Mouse (Mus musculus) regulatory T cell (primary cell): ENCODE measurements around the gene Spata4.
"Not testable (repeated sequence)": the region's sequence is repeated elsewhere in the genome, so short reads cannot be mapped to it uniquely, and the experiment has no call there.

ENCODE experiments used
- in situ Hi-C: fragments of 300-600 bp; cut with MboI, MseI; formaldehyde crosslinking; loops from one replicate; pipeline ENCODE4 v1.15.1; 2025; ENCODE audit warnings: high pct_unique_total_duplicates

Gene Spata4

DNA sequence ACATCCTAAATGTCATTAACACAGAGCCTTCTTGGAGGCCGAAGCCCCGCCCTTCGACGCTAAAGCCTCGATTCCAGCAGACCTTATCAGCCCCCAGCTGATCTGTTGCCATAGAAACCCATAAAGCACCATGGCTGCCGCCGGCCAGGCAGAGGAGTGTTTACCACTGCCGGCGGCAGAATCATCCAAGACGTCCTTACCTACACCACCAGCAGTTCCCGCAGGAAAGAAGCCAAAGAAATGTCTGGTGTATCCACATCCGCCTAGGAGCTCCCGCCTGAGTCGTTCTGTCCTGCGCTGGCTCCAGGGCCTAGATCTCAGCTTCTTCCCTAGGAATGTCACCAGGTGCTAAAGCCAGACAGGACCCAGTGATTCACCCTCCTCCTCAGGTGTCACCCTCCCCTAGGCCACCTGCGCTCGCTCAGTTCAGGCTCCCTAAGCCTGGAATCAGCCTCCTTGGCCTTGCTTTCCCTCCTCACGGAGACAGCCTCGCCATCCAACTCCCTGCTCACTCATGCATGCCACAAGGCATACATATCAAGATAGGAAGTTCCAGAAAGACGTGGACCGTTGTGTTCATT, at the start of gene Spata4:
Gene Spata4 (plus strand): TSS at position 111 of the 581 bp plus-strand sequence.
- in situ Hi-C loops: no loop called here

DNA sequence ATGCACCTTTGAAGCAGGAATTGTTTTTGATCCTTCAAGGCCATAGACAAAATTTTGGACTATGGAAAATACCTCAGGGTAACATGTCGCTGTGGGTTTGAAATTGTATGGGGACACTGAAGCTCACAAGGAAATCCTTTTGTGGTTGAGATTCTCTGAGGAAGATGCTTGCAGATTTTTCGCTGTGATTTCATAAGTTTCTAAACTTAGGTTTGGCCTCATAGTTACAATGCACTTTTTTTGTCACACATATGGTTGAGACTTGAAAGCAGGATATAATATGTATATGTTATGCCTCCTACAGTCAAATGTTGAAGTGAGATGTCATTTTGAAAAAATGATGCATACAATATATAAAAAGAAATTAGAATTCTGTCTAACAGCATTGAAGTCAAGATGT, 45.7 kb upstream of the Spata4 start:
- in situ Hi-C loops: no loop called here

DNA sequence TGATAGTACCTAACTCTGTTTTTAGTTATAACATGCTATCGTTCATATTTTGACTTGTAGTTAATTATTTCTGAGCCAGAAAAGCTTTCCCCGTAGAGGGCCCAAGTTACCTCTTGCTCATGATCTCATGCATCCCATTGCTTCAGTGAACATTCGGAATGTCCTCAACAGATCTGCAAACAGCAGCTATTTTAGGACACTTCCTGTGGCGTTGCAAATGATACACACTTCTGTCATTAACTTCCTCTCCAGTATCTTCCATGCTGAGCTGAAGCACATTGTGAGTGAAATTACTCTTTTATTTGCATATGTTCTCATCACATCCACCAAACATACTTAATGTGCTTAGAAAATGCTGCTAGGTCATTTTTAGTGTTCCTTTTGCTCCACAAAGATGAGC, 38.4 kb upstream of the Spata4 start:
- in situ Hi-C loops: no loop called here

DNA sequence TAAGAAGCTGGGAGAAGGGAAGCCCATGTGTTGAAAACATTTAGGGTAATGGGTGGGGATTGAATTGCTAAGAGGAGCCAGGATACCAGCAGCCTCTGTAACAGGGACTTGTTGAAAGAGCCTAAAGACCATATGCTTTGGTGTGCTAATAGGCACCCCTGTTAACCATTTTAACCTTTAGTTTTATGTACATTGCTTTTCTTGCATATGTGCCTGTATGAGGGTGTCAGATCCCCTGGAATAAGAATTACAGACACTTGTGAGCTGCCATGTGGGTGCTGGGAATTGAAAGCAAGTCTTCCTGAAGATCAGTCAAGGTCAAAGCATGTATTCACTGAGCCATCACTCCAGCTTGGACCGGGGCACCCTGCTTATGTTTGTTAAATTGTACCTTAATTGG, 35.4 kb upstream of the Spata4 start:
- in situ Hi-C loops: no loop called here

DNA sequence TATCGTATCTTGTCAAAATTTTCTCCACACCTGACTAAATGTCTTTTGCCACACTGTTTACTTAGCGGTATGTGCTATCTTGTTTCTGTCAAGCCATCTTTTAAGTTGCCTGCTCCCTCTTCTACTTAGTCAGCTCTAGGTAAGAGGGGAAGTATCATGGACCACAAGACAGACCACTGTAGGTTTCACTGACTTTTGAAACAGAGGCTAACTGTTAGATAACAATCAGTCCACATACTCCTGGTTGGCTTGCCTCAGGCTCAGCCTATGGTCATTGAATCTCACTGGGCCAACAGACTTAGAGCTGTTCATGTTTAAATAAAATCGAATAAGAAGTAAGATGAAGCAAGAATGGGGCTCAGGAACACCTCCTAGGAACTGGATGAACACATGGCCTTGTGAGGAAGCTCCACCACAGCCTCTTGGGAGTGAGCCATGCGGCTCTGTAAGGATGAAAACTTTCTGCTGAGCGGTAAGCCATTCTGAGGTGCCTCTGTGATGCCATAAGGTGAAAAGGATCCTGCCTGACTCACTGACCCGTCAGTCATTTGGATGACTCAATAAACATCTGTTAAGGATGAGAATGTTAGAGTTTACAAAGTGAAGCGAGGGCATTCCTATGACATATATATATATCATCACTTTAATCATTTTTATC, 34.8 kb upstream of the Spata4 start:
- in situ Hi-C loops: no loop called here

DNA sequence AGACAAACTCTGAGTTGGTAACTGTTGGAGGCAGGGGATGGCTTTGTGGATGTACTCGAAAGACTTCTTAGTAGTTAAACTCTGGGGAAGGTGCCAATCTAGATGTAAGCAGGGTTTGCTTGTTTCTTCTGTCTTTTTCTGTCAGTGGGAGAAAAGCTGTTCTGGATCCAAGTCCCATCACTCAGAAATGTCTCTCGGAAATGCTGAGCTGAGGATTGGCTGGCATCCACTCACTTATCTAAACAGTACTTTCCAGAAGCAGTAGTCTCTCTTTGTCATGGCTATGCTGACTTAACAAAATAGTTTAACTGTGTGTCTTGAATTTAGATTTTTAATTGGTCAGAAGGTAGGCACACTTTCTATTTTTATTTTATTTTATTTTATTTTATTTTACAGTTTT, 33.4 kb upstream of the Spata4 start:
- in situ Hi-C loops: no loop called here

DNA sequence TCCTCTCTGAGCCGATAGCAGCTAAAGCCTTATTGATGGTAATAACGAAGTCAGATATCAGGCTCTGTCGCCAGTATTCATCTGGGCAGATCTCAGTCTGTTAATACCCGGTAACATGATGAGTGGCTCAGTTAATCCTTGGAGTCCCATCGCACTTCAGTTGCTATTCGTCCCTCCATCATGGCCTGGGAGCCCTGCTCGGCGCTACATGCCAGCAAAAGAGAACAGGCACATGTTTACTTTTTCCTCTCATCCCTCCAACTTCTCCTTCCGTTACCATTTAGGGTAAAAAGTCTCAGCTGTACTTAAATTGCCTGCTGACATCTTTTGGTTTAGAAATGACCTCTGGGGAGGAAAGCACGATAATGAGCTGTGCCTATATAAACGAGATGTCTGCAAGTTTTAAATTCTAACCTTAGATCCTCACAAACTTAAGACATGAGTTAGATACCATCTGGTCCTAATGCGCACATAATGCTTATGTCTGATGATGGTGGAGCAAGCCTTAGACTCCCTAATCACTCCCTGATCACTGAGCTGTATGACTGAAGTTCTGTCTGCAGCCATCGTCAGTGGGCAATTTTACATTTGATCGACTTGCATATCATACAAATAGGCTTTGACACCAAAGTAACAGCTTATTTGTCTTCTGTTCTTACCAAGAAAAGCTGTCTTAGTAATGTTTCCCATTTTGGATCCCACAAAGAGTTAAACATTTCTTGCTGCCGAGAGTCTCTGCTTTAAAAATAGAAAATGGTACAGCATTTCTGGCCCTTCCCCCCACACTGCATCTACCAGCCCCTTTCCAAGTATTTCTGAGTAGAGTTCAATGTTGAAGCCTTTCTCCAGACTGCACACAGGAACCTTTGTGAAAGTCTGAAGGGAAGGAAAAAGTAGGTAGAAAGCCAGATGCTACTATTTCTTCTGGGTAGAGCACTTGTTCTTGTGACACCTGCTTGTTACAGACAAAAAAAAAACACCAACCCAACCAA, 29.7 kb upstream of the Spata4 start:
- in situ Hi-C loops: no loop called here

DNA sequence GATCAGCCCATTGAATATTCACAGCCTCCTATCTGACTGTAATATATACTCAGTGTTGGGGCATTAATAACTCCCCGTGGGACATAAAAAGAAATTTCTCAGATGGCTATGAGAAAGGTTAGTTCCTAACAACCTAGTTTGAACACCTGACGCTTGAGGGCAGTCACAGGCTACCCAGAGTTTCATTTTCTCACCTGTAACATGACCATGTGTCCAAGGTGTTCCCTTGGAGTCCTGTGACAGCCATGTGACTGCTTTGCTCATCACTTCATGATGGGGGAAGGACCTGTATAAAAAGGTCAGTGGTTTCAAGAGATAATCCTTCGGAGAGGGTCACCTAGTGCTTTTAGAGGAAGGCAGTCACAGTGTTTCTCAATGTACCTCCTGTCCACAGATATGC, 19.1 kb upstream of the Spata4 start:
- in situ Hi-C loops: no loop called here

DNA sequence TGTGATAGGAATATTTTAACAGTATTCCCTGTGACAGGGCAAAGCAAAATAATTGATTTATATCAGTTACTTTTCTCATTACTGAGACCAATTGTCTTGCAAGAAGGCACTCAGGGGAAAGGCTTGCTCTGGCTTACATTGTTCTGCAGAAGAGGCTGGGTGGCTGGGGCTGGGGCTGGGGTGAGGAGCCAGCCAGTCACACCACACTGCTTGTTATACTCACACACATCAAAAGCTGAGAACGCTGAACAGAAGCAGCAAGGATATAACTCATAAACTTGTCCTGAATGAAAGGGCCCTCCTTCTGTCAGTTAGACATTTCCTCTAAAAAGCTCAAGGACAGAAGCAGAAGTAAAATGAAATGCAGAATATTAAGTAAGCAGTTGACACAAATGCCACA, 17.7 kb upstream of the Spata4 start:
- in situ Hi-C loops: no loop called here

DNA sequence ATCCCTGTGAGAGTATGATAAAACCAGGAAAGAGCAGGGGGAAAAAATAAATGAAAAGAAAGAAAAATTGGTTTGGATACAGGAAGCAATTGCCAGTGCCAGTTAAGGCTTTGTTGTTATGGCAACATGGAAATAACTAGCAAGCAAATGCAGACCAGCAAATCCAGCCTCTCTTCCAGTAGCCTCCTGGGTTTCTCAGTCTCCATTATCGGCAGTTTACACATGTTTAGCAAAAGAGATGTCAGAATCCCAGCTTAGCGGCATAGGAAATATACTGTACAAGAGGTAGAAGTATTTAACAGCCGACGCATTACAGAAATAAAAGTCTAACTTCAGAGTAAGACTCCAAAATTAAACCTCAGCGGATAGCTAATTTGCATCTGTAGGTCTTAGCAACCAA, 5.9 kb upstream of the Spata4 start:
- in situ Hi-C loops: no loop called here

DNA sequence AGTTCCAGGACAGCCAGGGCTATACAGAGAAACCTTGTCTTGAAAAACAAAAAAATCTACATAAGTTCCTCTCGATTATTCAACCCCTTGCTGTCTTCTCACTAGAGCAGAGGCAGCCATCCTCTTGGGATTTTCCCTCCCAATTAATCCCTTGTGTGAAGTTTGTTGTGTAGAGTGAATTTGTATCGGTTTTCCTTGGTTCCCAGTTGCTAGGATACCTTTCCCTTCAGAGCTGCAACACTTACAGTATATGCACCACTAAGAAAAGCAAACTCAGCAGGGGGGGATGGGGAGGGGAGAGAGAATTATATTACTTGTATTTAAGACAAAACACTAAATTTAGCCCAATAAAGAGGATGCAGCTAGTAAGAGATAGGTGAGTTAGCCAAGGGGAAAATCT, 4.5 kb upstream of the Spata4 start:
- in situ Hi-C loops: no loop called here

DNA sequence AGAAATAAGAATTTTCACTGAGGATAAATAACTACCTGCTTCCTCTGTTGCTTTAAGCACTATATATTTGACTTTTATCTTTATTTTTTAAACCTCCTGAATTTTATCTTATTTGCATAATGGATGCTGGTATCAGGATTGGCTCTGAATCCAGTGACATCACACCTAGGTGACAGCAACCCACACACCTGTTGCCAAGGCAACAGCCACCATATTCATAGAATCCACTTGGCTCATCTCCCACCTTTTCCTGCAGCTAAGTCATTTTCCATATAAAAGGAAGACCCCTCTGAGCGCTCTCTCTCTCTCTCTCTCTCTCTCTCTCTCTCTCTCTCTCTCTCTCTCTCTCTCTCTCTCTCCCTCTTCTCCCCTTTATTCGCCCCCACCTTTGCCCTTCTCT, 3.6 kb upstream of the Spata4 start:
- in situ Hi-C loops: no loop called here

DNA sequence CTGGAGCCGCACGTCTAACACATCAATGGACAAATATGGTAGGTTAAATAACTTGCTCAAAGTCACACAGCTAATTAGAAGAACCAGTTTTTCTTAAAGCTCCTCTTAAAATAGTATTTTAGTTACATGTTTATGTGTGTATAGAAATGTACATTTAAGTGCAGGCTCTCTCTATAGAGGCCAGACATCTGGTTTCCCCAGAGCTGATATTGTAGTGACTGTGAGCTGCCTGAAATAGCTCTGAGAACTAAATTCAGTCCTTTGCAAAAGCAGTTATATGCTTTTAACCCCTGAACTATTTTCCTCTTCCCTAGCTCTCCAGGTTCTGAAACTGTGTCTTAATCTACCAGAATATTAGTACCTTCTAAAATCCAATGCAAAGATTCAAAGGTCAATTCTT, 3.2 kb upstream of the Spata4 start:
- in situ Hi-C loops: no loop called here

DNA sequence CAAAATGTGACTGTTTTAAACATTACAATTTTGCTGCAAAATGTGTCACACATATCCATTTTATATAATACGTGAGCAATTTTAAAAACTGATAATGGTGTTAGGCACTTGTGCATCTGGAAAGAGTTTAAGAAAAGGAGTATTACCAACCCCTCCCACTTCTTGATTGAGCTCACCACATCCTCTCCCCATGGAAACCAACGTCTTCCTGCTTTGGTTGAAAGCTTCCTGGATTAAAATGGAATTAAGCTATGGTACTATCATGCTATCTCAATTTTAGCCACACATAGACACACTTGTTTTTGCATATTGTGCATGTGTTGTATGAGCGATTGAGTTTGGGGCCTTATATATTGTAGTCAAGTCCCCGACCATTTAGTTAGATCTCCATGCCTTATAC, 2.9 kb downstream of the Spata4 start:
- in situ Hi-C loops: no loop called here

DNA sequence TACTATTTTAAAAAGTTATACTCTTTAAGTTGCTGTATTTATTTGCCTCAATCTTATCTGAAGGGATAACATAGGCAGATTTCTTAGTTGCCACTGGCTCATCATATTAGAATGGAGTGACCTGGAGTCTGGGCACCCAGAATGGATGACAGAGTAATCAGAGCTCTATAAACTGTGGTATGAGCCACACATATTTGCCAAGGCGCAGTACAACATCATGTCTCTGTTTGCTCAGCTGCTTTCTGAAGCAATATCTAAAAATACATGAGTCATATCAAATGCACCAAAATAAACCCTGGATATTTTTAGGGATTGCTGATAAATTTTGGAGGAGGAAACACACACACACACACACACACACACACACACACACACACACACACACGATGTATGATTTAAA, 8.8 kb downstream of the Spata4 start:
- in situ Hi-C loops: no loop called here

DNA sequence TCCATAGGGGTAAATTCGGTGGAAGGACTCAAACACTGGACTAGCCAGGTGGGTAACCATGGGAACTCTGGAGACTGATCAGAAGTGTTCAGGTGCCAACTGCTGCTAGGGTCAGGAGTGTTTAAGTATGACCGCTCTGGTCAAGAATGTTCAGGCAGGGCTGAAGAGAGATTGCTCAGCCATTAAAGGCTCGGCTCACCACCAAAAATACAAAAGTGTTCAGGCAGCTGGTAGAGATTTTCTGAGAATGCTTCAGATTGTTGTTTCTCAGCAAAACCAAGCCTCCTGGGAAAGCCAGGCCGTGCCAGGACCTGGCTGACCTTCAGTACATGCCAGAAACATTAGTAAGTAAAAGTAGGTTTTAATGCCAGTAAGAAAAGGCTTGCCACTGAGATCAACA, 9.7 kb downstream of the Spata4 start:
- in situ Hi-C loops: no loop called here

DNA sequence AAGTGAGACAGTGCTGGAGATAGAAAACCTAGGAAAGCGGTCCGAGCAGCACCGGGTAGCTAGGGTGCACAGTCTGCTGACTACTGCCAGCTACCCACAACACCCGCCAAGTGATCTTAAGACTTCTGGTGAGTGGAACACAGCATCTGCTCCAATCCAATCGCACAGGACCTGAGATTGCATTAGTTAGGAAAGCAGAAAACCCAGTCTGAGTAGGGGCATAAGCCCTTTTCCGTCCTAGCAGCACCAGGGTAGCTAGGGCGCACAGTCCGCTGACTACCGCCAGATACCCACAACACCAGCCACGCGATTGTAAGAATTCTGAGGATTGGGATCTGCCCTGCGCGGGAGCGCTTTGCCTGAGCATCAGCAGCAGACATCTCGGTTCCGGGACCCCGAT, 16.1 kb downstream of the Spata4 start:
- in situ Hi-C loops: not testable (repeated sequence)

DNA sequence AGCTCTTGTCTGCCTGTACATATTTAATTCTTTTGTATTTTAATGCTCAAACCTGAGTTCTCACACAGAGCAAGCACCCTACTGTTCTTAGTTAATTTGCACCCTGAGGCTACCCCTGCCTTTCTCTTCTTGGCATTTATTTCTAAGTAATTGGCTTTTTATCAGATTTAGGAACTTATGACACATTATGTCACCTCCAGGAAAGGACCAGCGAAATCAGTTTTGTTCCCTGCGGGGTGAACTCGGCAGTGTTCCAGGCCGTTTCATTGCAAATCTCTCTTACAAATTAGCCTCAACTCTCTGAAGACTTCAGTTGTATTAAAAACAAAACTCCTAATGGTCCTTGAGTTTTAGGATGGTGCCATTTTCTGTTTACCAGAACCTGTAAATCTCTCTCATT, 38.1 kb downstream of the Spata4 start:
- in situ Hi-C loops: loop anchor here (25.0 kb wide), 1 partner anchor 724 kb away; no protein-coding TSS in a partner anchor
